ENCODE assay signal across 10 mouse cellular contexts in the genomic region with DNA sequence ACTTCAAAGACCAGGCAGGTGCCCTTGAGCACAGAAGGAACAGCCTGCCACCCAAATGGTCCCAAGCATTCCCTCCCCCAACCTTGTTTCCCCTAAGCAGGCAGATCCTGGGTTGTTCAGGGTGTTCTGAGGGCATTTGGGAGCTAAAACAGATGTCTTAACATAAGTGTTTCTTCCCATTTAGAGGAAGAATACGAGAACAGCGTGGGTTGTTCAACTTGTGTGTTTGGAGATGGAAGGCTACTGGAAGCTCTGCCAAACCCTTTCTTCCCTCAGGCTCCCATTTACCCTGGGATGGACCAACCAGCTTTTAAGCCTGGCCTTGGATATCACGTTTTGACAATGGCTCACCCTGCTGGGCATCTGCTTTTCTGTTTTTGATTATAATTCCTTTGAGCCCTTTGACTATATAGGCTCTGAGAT.
DNase-seq lines count a peak whose midpoint lies in the region; ATAC-seq and TF ChIP-seq lines count a peak whose summit lies in the region.
"Had no signal": no experiment of that assay in that cellular context is flagged by ENCODE, and none has a peak within 500 bp of the region (broad histone marks: within the 10 kb centered on the region; RNA-seq: fewer than 3 reads in every experiment).

No protein-coding gene starts in this region.

- H3K27me3 ChIP-seq in hindbrain, embryonic 10.5 days (ENCODE audit: insufficient read depth, poor library complexity, severe bottlenecking), result no peaks in the 10 kb centered on the region
- H3K27me3 ChIP-seq in hindbrain, embryonic 13.5 days, result no peaks in the 10 kb centered on the region
- H3K27me3 ChIP-seq in midbrain, embryonic 14.5 days (ENCODE audit: control insufficient read depth, insufficient read depth, low read length), result no peaks in the 10 kb centered on the region
- H3K27me3 ChIP-seq in midbrain, embryonic 11.5 days (ENCODE audit: control insufficient read depth, insufficient read depth, low read length), result no peaks in the 10 kb centered on the region
- H3K27me3 ChIP-seq in forebrain, embryonic 12.5 days, result no peaks in the 10 kb centered on the region
- H3K27me3 ChIP-seq in stomach, postnatal 0 days (ENCODE audit: control insufficient read depth, insufficient read depth, low read length), result no peaks in the 10 kb centered on the region
- no peaks in the 10 kb centered on the region for H3K27me3 ChIP-seq in heart, embryonic 11.5 days (ENCODE audit: control insufficient read depth, insufficient read depth, low read length)

- ATAC-seq in hindbrain, embryonic 13.5 days (ENCODE audit: low FRiP score), result no peak
- no peak for ATAC-seq in midbrain, embryonic 14.5 days (ENCODE audit: low FRiP score, low TSS enrichment)
- no peak for ATAC-seq in midbrain, embryonic 11.5 days (ENCODE audit: low FRiP score)
- ATAC-seq in forebrain, embryonic 12.5 days (ENCODE audit: low FRiP score), result no peak; the same call in 1 of the 2 replicates
- ATAC-seq in stomach, postnatal 0 days (ENCODE audit: low FRiP score, low TSS enrichment), result no peak
- no peak for ATAC-seq in heart, embryonic 11.5 days (replicated peaks; ENCODE audit: insufficient number of reproducible peaks, low FRiP score, low TSS enrichment)

- no peaks in the 10 kb centered on the region for H3K36me3 ChIP-seq in hindbrain, embryonic 10.5 days
- H3K36me3 ChIP-seq in hindbrain, embryonic 13.5 days, result no peaks in the 10 kb centered on the region
- H3K36me3 ChIP-seq in midbrain, embryonic 14.5 days (ENCODE audit: control insufficient read depth, insufficient read depth, low read length), result no peaks in the 10 kb centered on the region
- no peaks in the 10 kb centered on the region for H3K36me3 ChIP-seq in midbrain, embryonic 11.5 days (ENCODE audit: control insufficient read depth, insufficient read depth, low read length)
- H3K36me3 ChIP-seq in forebrain, embryonic 12.5 days (replicated peaks), result no peaks in the 10 kb centered on the region
- H3K36me3 ChIP-seq in stomach, postnatal 0 days (ENCODE audit: control insufficient read depth, insufficient read depth, low read length), result no peaks in the 10 kb centered on the region
- H3K36me3 ChIP-seq in heart, embryonic 11.5 days (ENCODE audit: control insufficient read depth, insufficient read depth, low read length), result no peaks in the 10 kb centered on the region

- WGBS in hindbrain, embryonic 10.5 days, result 52% methylated on average over 3 of the region's 3 CpGs
- 50% methylated on average over 3 of the region's 3 CpGs for WGBS in hindbrain, embryonic 13.5 days
- 42% methylated on average over 3 of the region's 3 CpGs for WGBS in midbrain, embryonic 14.5 days
- 66% methylated on average over 3 of the region's 3 CpGs for WGBS in midbrain, embryonic 11.5 days
- 49% methylated on average over 3 of the region's 3 CpGs for whole genome bisulfite sequencing in forebrain, embryonic 12.5 days
- WGBS in stomach, postnatal 0 days, result 50% methylated on average over 3 of the region's 3 CpGs
- 65% methylated on average over 3 of the region's 3 CpGs for WGBS in heart, embryonic 11.5 days (ENCODE audit: insufficient replicate concordance)

- no peaks in the 10 kb centered on the region for H3K9me3 ChIP-seq in hindbrain, embryonic 10.5 days
- no peaks in the 10 kb centered on the region for H3K9me3 ChIP-seq in hindbrain, embryonic 13.5 days
- H3K9me3 ChIP-seq in midbrain, embryonic 14.5 days (ENCODE audit: control insufficient read depth, low read length), result no peaks in the 10 kb centered on the region
- no peaks in the 10 kb centered on the region for H3K9me3 ChIP-seq in midbrain, embryonic 11.5 days (ENCODE audit: control insufficient read depth, low read length)
- H3K9me3 ChIP-seq in forebrain, embryonic 12.5 days, result 0 out of 2 replicates have a peak, but pooled peaks cover 1% of the 10 kb centered on the region
- H3K9me3 ChIP-seq in stomach, postnatal 0 days (ENCODE audit: control insufficient read depth, low read length), result no peaks in the 10 kb centered on the region
- no peaks in the 10 kb centered on the region for H3K9me3 ChIP-seq in heart, embryonic 11.5 days (replicated peaks; ENCODE audit: control insufficient read depth, low read length)

- H3K27ac ChIP-seq in hindbrain, embryonic 10.5 days, result peak overlapping the region; percentile 68
- H3K27ac ChIP-seq in hindbrain, embryonic 13.5 days, result no peak overlapping the region
- no peak overlapping the region for H3K27ac ChIP-seq in midbrain, embryonic 14.5 days (replicated peaks; ENCODE audit: low read depth, low read length)
- no peak overlapping the region for H3K27ac ChIP-seq in midbrain, embryonic 11.5 days (ENCODE audit: low read depth, low read length)
- peak overlapping the region; percentile 56; the same call in 1 of the 2 replicates for H3K27ac ChIP-seq in forebrain, embryonic 12.5 days
- no peak overlapping the region for H3K27ac ChIP-seq in stomach, postnatal 0 days (replicated peaks)
- H3K27ac ChIP-seq in heart, embryonic 11.5 days (ENCODE audit: low read depth, low read length), result no peak overlapping the region
- H3K27ac ChIP-seq: macrophage had no signal

- no peak overlapping the region for H3K4me2 ChIP-seq in hindbrain, embryonic 13.5 days
- H3K4me2 ChIP-seq in midbrain, embryonic 14.5 days (ENCODE audit: low read length), result no peak overlapping the region
- no peak overlapping the region for H3K4me2 ChIP-seq in midbrain, embryonic 11.5 days
- no peak overlapping the region for H3K4me2 ChIP-seq in forebrain, embryonic 12.5 days
- no peak overlapping the region for H3K4me2 ChIP-seq in stomach, postnatal 0 days (replicated peaks; ENCODE audit: low read depth)
- H3K4me2 ChIP-seq in heart, embryonic 11.5 days, result no peak overlapping the region

- H3K9ac ChIP-seq in hindbrain, embryonic 13.5 days, result no peak overlapping the region
- no peak overlapping the region for H3K9ac ChIP-seq in midbrain, embryonic 14.5 days (replicated peaks; ENCODE audit: low read length)
- H3K9ac ChIP-seq in midbrain, embryonic 11.5 days (ENCODE audit: low read length), result no peak overlapping the region
- no peak overlapping the region for H3K9ac ChIP-seq in forebrain, embryonic 12.5 days
- H3K9ac ChIP-seq in stomach, postnatal 0 days (ENCODE audit: low read length), result no peak overlapping the region
- no peak overlapping the region for H3K9ac ChIP-seq in heart, embryonic 11.5 days (ENCODE audit: low read depth, low read length)

- peaks cover 21% of the 10 kb centered on the region for H3K4me1 ChIP-seq in hindbrain, embryonic 10.5 days (replicated peaks)
- H3K4me1 ChIP-seq in hindbrain, embryonic 13.5 days (replicated peaks), result peaks cover 12% of the 10 kb centered on the region
- H3K4me1 ChIP-seq in midbrain, embryonic 14.5 days (ENCODE audit: control insufficient read depth, insufficient read depth, low read length), result no peaks in the 10 kb centered on the region
- peaks cover 2% of the 10 kb centered on the region; the same call in 1 of the 2 replicates for H3K4me1 ChIP-seq in midbrain, embryonic 11.5 days (ENCODE audit: control insufficient read depth, insufficient read depth, low read length)
- peaks cover 8% of the 10 kb centered on the region for H3K4me1 ChIP-seq in forebrain, embryonic 12.5 days
- no peaks in the 10 kb centered on the region for H3K4me1 ChIP-seq in stomach, postnatal 0 days (replicated peaks; ENCODE audit: control insufficient read depth, insufficient read depth)
- 0 out of 2 replicates have a peak, but pooled peaks cover 2% of the 10 kb centered on the region for H3K4me1 ChIP-seq in heart, embryonic 11.5 days (ENCODE audit: control insufficient read depth, insufficient read depth, low read length)

- peak; percentile 38; the same call in 1 of the 2 replicates for TF ChIP-seq CTCF in stomach, postnatal 0 days (IDR thresholded peaks at IDR 0.05; ENCODE audit: low read depth)

- H3K4me3 ChIP-seq in hindbrain, embryonic 10.5 days, result no peak overlapping the region
- no peak overlapping the region for H3K4me3 ChIP-seq in hindbrain, embryonic 13.5 days
- H3K4me3 ChIP-seq in midbrain, embryonic 14.5 days (replicated peaks; ENCODE audit: low read depth, low read length), result no peak overlapping the region
- no peak overlapping the region for H3K4me3 ChIP-seq in midbrain, embryonic 11.5 days (ENCODE audit: low read depth, low read length)
- H3K4me3 ChIP-seq in forebrain, embryonic 12.5 days (replicated peaks), result no peak overlapping the region
- H3K4me3 ChIP-seq in stomach, postnatal 0 days (ENCODE audit: low read depth, low read length), result no peak overlapping the region
- no peak overlapping the region for H3K4me3 ChIP-seq in heart, embryonic 11.5 days (ENCODE audit: low read depth, low read length)

- no peak for DNase-seq in hindbrain, embryonic 10.5 days (ENCODE audit: low spot score)
- peak; percentile 39 for DNase-seq in midbrain, embryonic 14.5 days
- DNase-seq in midbrain, embryonic 11.5 days (ENCODE audit: low spot score, missing footprints), result no peak
- DNase-seq in stomach, postnatal 0 days (ENCODE audit: low spot score), result no peak
- no peak for DNase-seq in natural killer cell, adult 2 months (ENCODE audit: low spot score in 2 of 2)
- DNase-seq: heart, postnatal 4 days had no signal

- TF ChIP-seq EP300 in stomach, postnatal 0 days (optimal IDR thresholded peaks at IDR 0.05), result no peak

Comparison
In these comparisons a context has a peak if more than half of its experiments do, and no peak if none do; other contexts are left out.
1. H3K27ac ChIP-seq: peak in hindbrain, embryonic 10.5 days (single experiment) and forebrain, embryonic 12.5 days (single experiment); none in hindbrain, embryonic 13.5 days (single experiment), midbrain, embryonic 14.5 days (single experiment), midbrain, embryonic 11.5 days (single experiment), stomach, postnatal 0 days (single experiment) and heart, embryonic 11.5 days (single experiment).